Mouse (Mus musculus) ES-Bruce4 (cell line): ENCODE results near the gene Adamts7.

Experiments
- CTCF ChIP-seq: IDR thresholded peaks from one replicate; pipeline ENCODE4 v1.8.1; 2011; ENCODE audit warnings: low read depth, low read length
- EP300 ChIP-seq: IDR thresholded peaks from 2 replicates; pipeline ENCODE4 v1.6.1; 2011; ENCODE audit warnings: low read depth, low read length; ENCODE audit not compliant: insufficient read depth

- TF ChIP-seq CTCF (no peak), EP300 (no peak)
Observed at GRCm38 (mm10) chr9:90127146-90127545, 35.7 kb upstream of the Adamts7 start.
